In the genomic region with DNA sequence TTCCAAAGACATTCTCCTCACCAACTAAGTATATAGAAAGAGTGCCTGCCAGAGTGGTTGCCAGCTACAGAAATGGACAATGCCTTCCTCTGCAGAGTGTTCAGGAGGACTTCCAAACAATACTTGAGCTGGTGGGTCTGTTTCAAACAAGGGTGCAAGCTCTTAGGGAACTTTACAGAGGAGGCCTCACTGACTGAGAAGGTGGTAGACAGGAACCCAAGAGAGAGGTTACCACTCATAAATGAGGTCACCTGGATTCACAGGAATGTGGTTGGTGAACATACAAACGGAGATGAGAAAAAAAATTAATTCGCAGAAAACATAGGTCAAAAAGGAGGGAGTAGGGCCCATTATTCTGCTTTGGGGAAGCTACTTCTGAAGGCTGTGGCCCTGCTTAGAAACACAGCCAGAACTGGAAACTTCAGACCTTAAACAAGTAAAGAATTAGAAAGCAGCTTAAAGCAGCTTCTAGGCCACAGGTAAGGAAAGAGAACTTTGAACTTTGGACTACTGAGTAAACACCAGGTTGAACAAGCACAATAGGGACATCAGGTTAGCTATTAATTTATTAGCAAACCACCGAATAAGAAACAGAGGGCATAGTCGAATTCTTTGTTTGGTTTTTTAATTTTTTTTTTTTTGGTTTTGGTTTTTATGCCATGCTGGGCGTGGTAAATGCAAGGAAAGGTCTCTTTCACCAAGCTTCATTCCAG, we compare ENCODE assay signal across 23 mouse cellular contexts.
A peak's percentile ranks its signal among the peaks of the same experiment; 100 is the strongest.
DNase-seq lines count a peak whose midpoint lies in the region; ATAC-seq and TF ChIP-seq lines count a peak whose summit lies in the region.
"Had no signal": no experiment of that assay in that cellular context is flagged by ENCODE, and none has a peak within 500 bp of the region (broad histone marks: within the 10 kb centered on the region; RNA-seq: fewer than 3 reads in every experiment).

No protein-coding gene starts in this region.

- ATAC-seq in kidney, embryonic 16.5 days (ENCODE audit: low FRiP score, low TSS enrichment), result 0 out of 2 replicates have a peak, but pooled peaks have one; percentile 61
- 0 out of 2 replicates have a peak, but pooled peaks have one; percentile 26 for ATAC-seq in liver, embryonic 14.5 days (ENCODE audit: insufficient read depth)
- peak; percentile 87 for ATAC-seq in stomach, embryonic 16.5 days (ENCODE audit: insufficient read depth, low FRiP score)
- ATAC-seq: activated CD4-positive, CD25-positive, alpha-beta regulatory T cell, adult 4 months; CD4-positive, CD25-positive, alpha-beta regulatory T cell, adult 4 months; forebrain, embryonic 16.5 days; hindbrain, postnatal 0 days; Patski had no signal

- no peak overlapping the region for H3K9ac ChIP-seq in kidney, embryonic 16.5 days (replicated peaks; ENCODE audit: low read length)
- no peak overlapping the region for H3K9ac ChIP-seq in liver, embryonic 14.5 days (replicated peaks)
- no peak overlapping the region for H3K9ac ChIP-seq in stomach, embryonic 16.5 days (ENCODE audit: low read length)

- peak; percentile 32 for DNase-seq in kidney, adult 18-20 months
- no peak for DNase-seq in kidney, postnatal 10 days
- DNase-seq in liver, embryonic 14.5 days (ENCODE audit: low read depth in 3 of 3, low spot score in 3 of 3), result peak in 1 of 3 experiments; percentile 4
- no peak for DNase-seq in right cerebral cortex, postnatal 36 days (ENCODE audit: low spot score in 2 of 2)
- no peak for DNase-seq in right cerebral cortex, postnatal 4 days
- no peak for DNase-seq in spleen, adult 18-20 months
- DNase-seq: adrenal gland, postnatal 25 days; cerebellum, adult 11 months; cerebellum, postnatal 14 days; embryo, embryonic 11 days; gastrocnemius, postnatal 36 days; left cerebral cortex, postnatal 4 days; lung, adult 18-20 months; lung, postnatal 36 days; right cerebral cortex, postnatal 25 days; thymus, adult 2 months had no signal

- no peak overlapping the region for H3K4me3 ChIP-seq in kidney, embryonic 16.5 days (ENCODE audit: low read length)
- H3K4me3 ChIP-seq in liver, embryonic 14.5 days (ENCODE audit: insufficient read depth in 1 of 2, low read depth in 2 of 2, low read length in 2 of 2), result no peak overlapping the region
- H3K4me3 ChIP-seq in stomach, embryonic 16.5 days (replicated peaks; ENCODE audit: low read length), result no peak overlapping the region

- H3K36me3 ChIP-seq in kidney, embryonic 16.5 days (ENCODE audit: insufficient read depth, low read length), result no peaks in the 10 kb centered on the region
- H3K36me3 ChIP-seq in liver, embryonic 14.5 days (replicated peaks; ENCODE audit: control insufficient read depth, insufficient read depth, low read depth), result no peaks in the 10 kb centered on the region
- no peaks in the 10 kb centered on the region for H3K36me3 ChIP-seq in stomach, embryonic 16.5 days (ENCODE audit: control insufficient read depth, insufficient read depth, low read length)

- WGBS in kidney, embryonic 16.5 days, result 74% methylated on average over 5 of the region's 5 CpGs
- WGBS in liver, embryonic 14.5 days (ENCODE audit: insufficient replicate concordance), result 52% methylated on average over 5 of the region's 5 CpGs
- WGBS in stomach, embryonic 16.5 days, result 61% methylated on average over 5 of the region's 5 CpGs

- H3K9me3 ChIP-seq in kidney, embryonic 16.5 days (ENCODE audit: low read length), result no peaks in the 10 kb centered on the region
- no peaks in the 10 kb centered on the region for H3K9me3 ChIP-seq in liver, embryonic 14.5 days (ENCODE audit: control insufficient read depth, low read length)
- no peaks in the 10 kb centered on the region for H3K9me3 ChIP-seq in stomach, embryonic 16.5 days (replicated peaks; ENCODE audit: control insufficient read depth, low read length)

- peak overlapping the region; percentile 39; the same call in 1 of the 2 replicates for H3K27ac ChIP-seq in kidney, embryonic 16.5 days (ENCODE audit: low read length)
- H3K27ac ChIP-seq in liver, embryonic 14.5 days, result no peak overlapping the region
- H3K27ac ChIP-seq in stomach, embryonic 16.5 days (ENCODE audit: low read length), result peak overlapping the region; percentile 86
- H3K27ac ChIP-seq: hindbrain, postnatal 0 days had no signal

- H3K27me3 ChIP-seq in kidney, embryonic 16.5 days (ENCODE audit: insufficient read depth, low read length), result no peaks in the 10 kb centered on the region
- no peaks in the 10 kb centered on the region for H3K27me3 ChIP-seq in liver, embryonic 14.5 days (ENCODE audit: control insufficient read depth, insufficient read depth, low read length)
- no peaks in the 10 kb centered on the region for H3K27me3 ChIP-seq in stomach, embryonic 16.5 days (ENCODE audit: control insufficient read depth, insufficient read depth, low read length)
- H3K27me3 ChIP-seq: Patski had no signal

- no peaks in the 10 kb centered on the region for H3K4me1 ChIP-seq in kidney, embryonic 16.5 days (ENCODE audit: insufficient read depth, low read length)
- peaks cover 0 to 4% of the 10 kb centered on the region in 2 experiments; a peak in 1 of 4 replicates for H3K4me1 ChIP-seq in liver, embryonic 14.5 days (replicated peaks; ENCODE audit: control insufficient read depth in 2 of 2, insufficient read depth in 2 of 2, low read length in 1 of 2)
- H3K4me1 ChIP-seq in stomach, embryonic 16.5 days (ENCODE audit: control insufficient read depth, insufficient read depth, low read length), result no peaks in the 10 kb centered on the region

- TF ChIP-seq EP300 in liver, embryonic 14.5 days (IDR thresholded peaks at IDR 0.05; ENCODE audit: low read depth), result no peak

- TF ChIP-seq CTCF in liver, embryonic 14.5 days (IDR thresholded peaks at IDR 0.05; ENCODE audit: low read depth), result no peak

- H3K4me2 ChIP-seq in kidney, embryonic 16.5 days (replicated peaks; ENCODE audit: low read depth, low read length), result no peak overlapping the region
- H3K4me2 ChIP-seq in liver, embryonic 14.5 days (ENCODE audit: low read depth), result no peak overlapping the region
- no peak overlapping the region for H3K4me2 ChIP-seq in stomach, embryonic 16.5 days (ENCODE audit: low read depth, low read length)

Comparison
In these comparisons a context has a peak if more than half of its experiments do, and no peak if none do; other contexts are left out.
1. ATAC-seq: peak in every context shown above with its lines; median percentile 87 in stomach, embryonic 16.5 days; 61 in kidney, embryonic 16.5 days; 26 in liver, embryonic 14.5 days.